Mouse (Mus musculus) left cerebral cortex, adult 2 months (tissue): Measurements from ENCODE around the gene Coa4. TPM values are rescaled to one million over a fixed set of nuclear protein-coding genes. Genes with fewer than 3 reads are reported as not detected.
A peak's percentile ranks its signal among the peaks of the same experiment; 100 is the strongest.

Experiments used
- DNase-seq, 2 experiments: peaks; one replicate each; pipeline ENCODE4 v3.0.0; 2021 to 2022; ENCODE audit warnings: low spot score in 2 of 2, mixed read lengths in 1 of 2; ENCODE audit errors: extremely low spot score in 1 of 2
- H3K27ac ChIP-seq: fragments of 200-600 bp; 2 replicates; pipeline ENCODE4 v1.8.1; 2022
- H3K4me3 ChIP-seq: fragments of 200-600 bp; 2 replicates; pipeline ENCODE4 v1.8.1; 2022
- CTCF ChIP-seq: fragments of 200-600 bp; IDR thresholded peaks from 2 replicates; pipeline ENCODE4 v1.8.1; 2022; ENCODE audit warnings: antibody characterized with exemption, mild to moderate bottlenecking, moderate library complexity
- intact Hi-C: fragments of 180-260 bp; cut with DNase I; formaldehyde crosslinking; loops from one replicate; pipeline ENCODE4 v1.15.1; 2025
- long read RNA-seq, 2 experiments: library from polyadenylated mRNA; stranded (forward); transcript quantifications; one replicate each; pipeline ENCODE4 v2.0.0; 2021; ENCODE audit warnings: borderline mapping rate in 2 of 2
- total RNA-seq, 2 experiments: library from RNA; stranded (reverse); gene quantifications; 2 replicates each; pipeline ENCODE4 v1.2.3; 2021

The Coa4 gene
- 10 to 100 TPM in 1 of 2 experiments, 1 to 10 TPM in 1; 9.3 to 12.3 TPM for total RNA-seq
- long read RNA-seq, experiment 1, partial matches to known transcripts: 0 of 3 reads
- long read RNA-seq, experiment 1, other reads (novel, unspliced or antisense): 0 of 3 reads
- long read RNA-seq, experiment 2, partial matches to known transcripts: 0 of 1 reads
- long read RNA-seq, experiment 2, other reads (novel, unspliced or antisense): 0 of 1 reads

- Histone ChIP-seq H3K4me3 (peak within 1 kb of the TSS; percentile 90), H3K27ac (peak within 1 kb of the TSS; percentile 90)
- TF ChIP-seq CTCF: no peak
- intact Hi-C loops: loop anchor here (5.0 kb wide), 2 partner anchors 45 to 70 kb away; partner anchors contain the start of genes Mrpl48 and Rab6a
- DNase-seq: peak; percentile 82 to 90
Observed at GRCm38 (mm10) chr7:100536804-100537518, at the start of gene Coa4. Gene Coa4, plus strand, starts transcription at chr7:100537071.

- no peak for TF ChIP-seq CTCF
- no peak for DNase-seq
- intact Hi-C loops: no loop called here
- Histone ChIP-seq H3K4me3 (no peak overlapping the region), H3K27ac (no peak overlapping the region)
Observed at GRCm38 (mm10) chr7:100487301-100487700, 49.6 kb upstream of the Coa4 start.

- intact Hi-C loops: no loop called here
- DNase-seq: no peak
- Histone ChIP-seq H3K4me3 (no peak overlapping the region), H3K27ac (no peak overlapping the region)
- no peak for TF ChIP-seq CTCF
Observed at GRCm38 (mm10) chr7:100488474-100489048, 48.3 kb upstream of the Coa4 start.

GRCm38 (mm10) chr7:100492391-100493116 lies 44.3 kb upstream of the Coa4 start:
- peak overlapping the region; percentile 48 for H3K4me3 ChIP-seq
- intact Hi-C loops: loop anchor here (2.0 to 5.0 kb wide), 2 partner anchors 32 to 65 kb away; no protein-coding TSS in a partner anchor
- H3K27ac ChIP-seq: peak overlapping the region; percentile 81
- DNase-seq: no peak
- TF ChIP-seq CTCF: no peak

GRCm38 (mm10) chr7:100493117-100493483 lies 43.8 kb upstream of the Coa4 start, which contains the start of gene Ucp2:
Gene Ucp2, plus strand, starts transcription at chr7:100493337.
- H3K4me3 ChIP-seq: peak within 1 kb of the TSS; percentile 48
- H3K27ac ChIP-seq: peak within 1 kb of the TSS; percentile 81
- peak; percentile 49 to 67 for DNase-seq
- intact Hi-C loops: loop anchor here (2.0 to 5.0 kb wide), 2 partner anchors 32 to 66 kb away; no protein-coding TSS in a partner anchor
- no peak for TF ChIP-seq CTCF

GRCm38 (mm10) chr7:100493484-100494414 lies 43.1 kb upstream of the Coa4 start:
- no peak for DNase-seq
- intact Hi-C loops: loop anchor here (2.0 to 5.0 kb wide), 2 partner anchors 33 to 66 kb away; no protein-coding TSS in a partner anchor
- H3K4me3 ChIP-seq: peak overlapping the region; percentile 48
- peak overlapping the region; percentile 81 for H3K27ac ChIP-seq
- TF ChIP-seq CTCF: no peak

GRCm38 (mm10) chr7:100494415-100494831 lies 42.4 kb upstream of the Coa4 start:
- Histone ChIP-seq H3K27ac (peak overlapping the region; percentile 58), H3K4me3 (peak overlapping the region; percentile 48)
- TF ChIP-seq CTCF: no peak
- intact Hi-C loops: loop anchor here (5.0 kb wide), 1 partner anchor 67 kb away; no protein-coding TSS in a partner anchor
- DNase-seq: no peak

GRCm38 (mm10) chr7:100495042-100495441 lies 41.8 kb upstream of the Coa4 start:
- TF ChIP-seq CTCF: no peak
- DNase-seq: no peak
- intact Hi-C loops: no loop called here
- H3K27ac ChIP-seq: peak overlapping the region; percentile 75
- peak overlapping the region; percentile 18 for H3K4me3 ChIP-seq

GRCm38 (mm10) chr7:100495581-100496251 lies 41.2 kb upstream of the Coa4 start:
- peak; percentile 43 to 62 for DNase-seq
- TF ChIP-seq CTCF: no peak; the same call in 1 of the 2 replicates
- intact Hi-C loops: no loop called here
- Histone ChIP-seq H3K27ac (peak overlapping the region; percentile 75), H3K4me3 (peak overlapping the region; percentile 18)

GRCm38 (mm10) chr7:100496371-100496770 lies 40.5 kb upstream of the Coa4 start:
- intact Hi-C loops: no loop called here
- Histone ChIP-seq H3K27ac (peak overlapping the region; percentile 69), H3K4me3 (no peak overlapping the region)
- no peak for DNase-seq
- TF ChIP-seq CTCF: no peak
